Mouse (Mus musculus) spleen, adult 2 months (tissue): Measurements from ENCODE around the gene Pcx. TPM values are rescaled to one million over a fixed set of nuclear protein-coding genes. Genes with fewer than 3 reads are reported as not detected.
A peak's percentile ranks its signal among the peaks of the same experiment; 100 is the strongest.

Experiments
- DNase-seq, 2 experiments: peaks; one replicate each; pipeline versions ENCODE4 v3.0.0 to v3.0.0-alpha.2; 2012 to 2021; ENCODE audit warnings: low spot score in 2 of 2, low read depth in 1 of 2
- H3K27ac ChIP-seq: fragments of 200-500 bp; 2 replicates; pipeline ENCODE4 v1.5.1; 2012; ENCODE audit warnings: low read length, inconsistent platforms; ENCODE audit not compliant: insufficient read depth
- H3K27me3 ChIP-seq: fragments of 200-500 bp; 2 replicates; pipeline ENCODE4 v1.6.1; 2012; ENCODE audit warnings: mild to moderate bottlenecking, moderate library complexity, low read length, inconsistent platforms; ENCODE audit not compliant: control insufficient read depth, insufficient read depth
- H3K36me3 ChIP-seq: fragments of 200-500 bp; 2 replicates; pipeline ENCODE4 v1.6.1; 2012; ENCODE audit warnings: mild to moderate bottlenecking, low read length, inconsistent platforms; ENCODE audit not compliant: control insufficient read depth, insufficient read depth
- H3K4me1 ChIP-seq: fragments of 200-500 bp; 2 replicates; pipeline ENCODE4 v1.6.1; 2011; ENCODE audit warnings: inconsistent platforms; ENCODE audit not compliant: control insufficient read depth, insufficient read depth, insufficient read length
- H3K4me3 ChIP-seq: fragments of 200-500 bp; 2 replicates; pipeline ENCODE4 v1.5.1; 2011; ENCODE audit warnings: mild to moderate bottlenecking, inconsistent platforms; ENCODE audit not compliant: insufficient read depth, insufficient read length; ENCODE audit errors: extremely low read depth
- CTCF ChIP-seq: fragments of 200-500 bp; IDR thresholded peaks from 2 replicates; pipeline ENCODE4 v1.5.1; 2011; ENCODE audit warnings: mild to moderate bottlenecking, inconsistent platforms; ENCODE audit not compliant: insufficient read depth, insufficient read length, insufficient replicate concordance; ENCODE audit errors: extremely low read depth
- POLR2A ChIP-seq: fragments of 200-500 bp; IDR thresholded peaks from 2 replicates; pipeline ENCODE4 v1.6.1; 2011; ENCODE audit warnings: low read depth, low read length, inconsistent platforms
- WGBS: fragments of 180-500 bp; shearing (Covaris S2); methylation state at CpG from one replicate; pipeline ENCODE4 v1.1.7; 2018; 5-methylcytosine and 5-hydroxymethylcytosine counted together
- polyA plus RNA-seq: library from polyadenylated mRNA; depleted of rRNA; stranded (reverse); fragments of >200 nt; gene quantifications from 2 replicates; pipeline ENCODE4 v1.2.3, GENCODE M21; 2012

The Pcx gene
- polyA plus RNA-seq, 1 experiment: 8.6 TPM

DNA sequence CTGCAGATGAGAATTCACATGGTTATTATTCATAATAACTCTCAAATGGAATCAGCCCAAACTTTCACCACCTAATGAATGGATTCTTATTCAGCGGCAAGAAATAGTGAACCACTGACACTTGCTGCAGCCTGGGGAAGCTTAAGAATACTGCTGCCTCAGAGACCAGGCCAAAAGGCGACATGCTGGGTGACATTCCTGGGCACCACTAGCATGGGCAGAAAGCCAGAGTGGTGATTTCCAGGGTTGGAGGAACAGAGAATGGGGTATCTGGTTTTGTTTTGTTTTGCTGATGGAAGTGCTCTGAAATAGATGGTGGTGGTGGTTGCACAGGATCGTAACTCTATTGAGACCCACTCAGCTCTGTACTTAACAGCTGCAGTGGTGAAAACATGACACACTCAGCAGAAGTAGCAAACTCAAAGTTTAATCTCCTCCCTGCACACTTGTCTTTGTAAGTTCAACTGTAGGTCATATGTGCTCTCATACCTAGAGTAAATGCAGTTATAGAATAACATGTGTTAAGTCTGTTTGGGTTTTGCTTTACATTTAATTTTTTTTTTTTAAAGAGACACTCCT, 38.1 kb downstream of the Pcx start:
- WGBS: 91% methylated on average over 3 of the region's 3 CpGs
- no peak overlapping the region for H3K27ac ChIP-seq
- H3K27me3 ChIP-seq: no peaks in the 10 kb centered on the region
- no peak overlapping the region for H3K4me3 ChIP-seq
- no peak for TF ChIP-seq POLR2A
- H3K4me1 ChIP-seq: no peaks in the 10 kb centered on the region
- no peak for DNase-seq
- no peaks in the 10 kb centered on the region for H3K36me3 ChIP-seq

DNA sequence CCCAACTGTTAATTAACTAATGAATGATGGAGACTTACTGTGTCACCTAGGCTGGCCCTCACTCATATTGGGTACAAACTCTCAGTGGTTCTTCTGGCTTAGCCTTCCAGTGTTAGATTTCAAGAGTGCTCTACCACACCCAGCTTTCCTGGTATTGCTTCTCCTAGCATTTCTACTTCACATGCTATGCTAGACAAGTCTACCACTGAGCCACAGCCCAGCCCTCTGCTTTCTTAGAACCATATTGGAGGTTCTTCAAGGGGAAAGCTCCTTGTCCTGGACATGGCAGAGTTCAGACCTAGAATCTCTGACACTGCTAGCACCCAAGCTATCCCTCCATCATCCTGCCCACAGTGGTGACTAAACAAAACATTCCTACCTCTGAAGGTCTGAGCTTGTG, 44.0 kb downstream of the Pcx start:
- TF ChIP-seq CTCF (no peak), POLR2A (no peak)
- H3K27ac ChIP-seq: no peak overlapping the region
- no peaks in the 10 kb centered on the region for H3K4me1 ChIP-seq
- H3K4me3 ChIP-seq: no peak overlapping the region
- no peaks in the 10 kb centered on the region for H3K27me3 ChIP-seq
- H3K36me3 ChIP-seq: no peaks in the 10 kb centered on the region
- no peak for DNase-seq

- Histone ChIP-seq H3K4me1 (no peaks in the 10 kb centered on the region), H3K4me3 (no peak overlapping the region), H3K27ac (no peak overlapping the region), H3K27me3 (no peaks in the 10 kb centered on the region), H3K36me3 (no peaks in the 10 kb centered on the region)
- TF ChIP-seq POLR2A: no peak
- no peak for TF ChIP-seq CTCF
- DNase-seq: no peak
- WGBS: 85% methylated on average over 7 of the region's 7 CpGs
Measured at GRCm38 (mm10) chr19:4555086-4555485, 44.8 kb downstream of the Pcx start.

GRCm38 (mm10) chr19:4556787-4557186, 46.5 kb downstream of the Pcx start:
- 97% methylated on average over 2 of the region's 2 CpGs for WGBS

GRCm38 (mm10) chr19:4557796-4558569, 47.7 kb downstream of the Pcx start:
- no peak for DNase-seq
- Histone ChIP-seq H3K4me3 (no peak overlapping the region), H3K27ac (no peak overlapping the region; the same call in 1 of the 2 replicates), H3K4me1 (no peaks in the 10 kb centered on the region), H3K27me3 (no peaks in the 10 kb centered on the region), H3K36me3 (no peaks in the 10 kb centered on the region)
- 86% methylated on average over 8 of the region's 8 CpGs for WGBS
- TF ChIP-seq POLR2A: no peak
- no peak for TF ChIP-seq CTCF

More at GRCm38 (mm10) chr19:4556787-4557186, 46.5 kb downstream of the Pcx start:
- DNase-seq: no peak
- no peak overlapping the region for H3K27ac ChIP-seq
- no peak overlapping the region for H3K4me3 ChIP-seq
- no peaks in the 10 kb centered on the region for H3K36me3 ChIP-seq
- TF ChIP-seq CTCF: no peak
- no peak for TF ChIP-seq POLR2A
- no peaks in the 10 kb centered on the region for H3K4me1 ChIP-seq
- no peaks in the 10 kb centered on the region for H3K27me3 ChIP-seq

GRCm38 (mm10) chr19:4558570-4558955, 48.3 kb downstream of the Pcx start:
- no peak for DNase-seq
- H3K27ac ChIP-seq: peak overlapping the region; percentile 54; the same call in 1 of the 2 replicates
- H3K27me3 ChIP-seq: no peaks in the 10 kb centered on the region
- H3K36me3 ChIP-seq: no peaks in the 10 kb centered on the region
- H3K4me3 ChIP-seq: no peak overlapping the region
- H3K4me1 ChIP-seq: no peaks in the 10 kb centered on the region
- TF ChIP-seq CTCF (no peak), POLR2A (no peak)
- 79% methylated on average over 3 of the region's 3 CpGs for WGBS

DNA sequence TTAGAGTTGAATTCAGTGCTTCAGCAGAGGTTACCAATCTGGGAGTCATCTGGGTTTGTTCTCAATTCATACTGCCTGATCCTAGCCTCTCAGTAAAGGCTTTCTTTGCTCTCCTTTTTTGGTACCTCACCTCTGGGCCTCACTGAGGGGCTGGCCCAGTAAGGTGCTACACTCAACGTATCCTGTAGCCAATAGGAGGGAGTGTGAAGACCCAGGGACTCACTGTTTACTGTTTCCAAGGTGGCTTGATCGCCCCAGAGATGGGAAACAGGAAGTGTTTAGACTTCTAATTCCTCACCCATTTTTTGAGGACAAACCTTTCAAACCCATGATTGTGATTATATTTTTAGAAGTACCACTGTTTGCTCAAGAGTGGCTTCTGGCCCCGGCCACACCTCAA, 48.7 kb downstream of the Pcx start:
- H3K36me3 ChIP-seq: no peaks in the 10 kb centered on the region
- WGBS: 70% methylated on average over 3 of the region's 3 CpGs
- peak overlapping the region; percentile 54; the same call in 1 of the 2 replicates for H3K27ac ChIP-seq
- no peaks in the 10 kb centered on the region for H3K27me3 ChIP-seq
- TF ChIP-seq POLR2A (no peak), CTCF (no peak)
- no peak overlapping the region for H3K4me3 ChIP-seq
- DNase-seq: no peak
- no peaks in the 10 kb centered on the region for H3K4me1 ChIP-seq
